Mouse (Mus musculus) embryonic facial prominence, embryonic 12.5 days (tissue): ENCODE measurements around the gene Tmem115. TPM values are rescaled to one million over a fixed set of nuclear protein-coding genes. Genes with fewer than 3 reads are reported as not detected.

ENCODE experiments used
- ATAC-seq: fragments of 200-750 bp; cut with Nextera tagmentation; 2 replicates; pipeline ENCODE4 v1.8.0; 2017; ENCODE audit not compliant: insufficient number of reproducible peaks, insufficient read depth, low FRiP score, low TSS enrichment
- H3K27ac ChIP-seq: fragments of 300-500 bp; sonication (generic); 2 replicates; pipeline ENCODE4 v1.5.1; 2016; ENCODE audit warnings: mild to moderate bottlenecking
- H3K27me3 ChIP-seq: fragments of 300-500 bp; sonication (generic); 2 replicates; pipeline ENCODE4 v1.6.1; 2016; ENCODE audit warnings: mild to moderate bottlenecking, moderate library complexity
- H3K36me3 ChIP-seq: fragments of 300-500 bp; sonication (generic); 2 replicates; pipeline ENCODE4 v1.6.1; 2016; ENCODE audit warnings: mild to moderate bottlenecking
- H3K4me1 ChIP-seq: fragments of 300-500 bp; sonication (generic); 2 replicates; pipeline ENCODE4 v1.6.1; 2016
- H3K4me2 ChIP-seq: fragments of 300-500 bp; sonication (generic); replicated peaks from 2 replicates; pipeline ENCODE4 v1.6.1; 2016; ENCODE audit warnings: mild to moderate bottlenecking, moderate library complexity
- H3K4me3 ChIP-seq: fragments of 300-500 bp; sonication (generic); 2 replicates; pipeline ENCODE4 v1.5.1; 2016; ENCODE audit warnings: mild to moderate bottlenecking
- H3K9ac ChIP-seq: fragments of 300-500 bp; sonication (generic); 2 replicates; pipeline ENCODE4 v1.6.1; 2016; ENCODE audit warnings: mild to moderate bottlenecking, moderate library complexity
- H3K9me3 ChIP-seq: fragments of 300-500 bp; sonication (generic); 2 replicates; pipeline ENCODE4 v1.6.1; 2016; ENCODE audit warnings: mild to moderate bottlenecking, moderate library complexity
- WGBS: fragments of 180-500 bp; shearing (Covaris S2); methylation state at CpG from one replicate; pipeline ENCODE4 v1.1.7; 2016; 5-methylcytosine and 5-hydroxymethylcytosine counted together
- polyA plus RNA-seq: library from polyadenylated mRNA; unstranded; fragments of >200 nt; fragmentation: Nextera tagmentation; extraction: Ambion mirVana; gene quantifications from 2 replicates; pipeline ENCODE4 v1.2.1, GENCODE M21; 2016

The Tmem115 gene
- polyA plus RNA-seq, 1 experiment from 2014 or later, result 50.1 TPM

DNA sequence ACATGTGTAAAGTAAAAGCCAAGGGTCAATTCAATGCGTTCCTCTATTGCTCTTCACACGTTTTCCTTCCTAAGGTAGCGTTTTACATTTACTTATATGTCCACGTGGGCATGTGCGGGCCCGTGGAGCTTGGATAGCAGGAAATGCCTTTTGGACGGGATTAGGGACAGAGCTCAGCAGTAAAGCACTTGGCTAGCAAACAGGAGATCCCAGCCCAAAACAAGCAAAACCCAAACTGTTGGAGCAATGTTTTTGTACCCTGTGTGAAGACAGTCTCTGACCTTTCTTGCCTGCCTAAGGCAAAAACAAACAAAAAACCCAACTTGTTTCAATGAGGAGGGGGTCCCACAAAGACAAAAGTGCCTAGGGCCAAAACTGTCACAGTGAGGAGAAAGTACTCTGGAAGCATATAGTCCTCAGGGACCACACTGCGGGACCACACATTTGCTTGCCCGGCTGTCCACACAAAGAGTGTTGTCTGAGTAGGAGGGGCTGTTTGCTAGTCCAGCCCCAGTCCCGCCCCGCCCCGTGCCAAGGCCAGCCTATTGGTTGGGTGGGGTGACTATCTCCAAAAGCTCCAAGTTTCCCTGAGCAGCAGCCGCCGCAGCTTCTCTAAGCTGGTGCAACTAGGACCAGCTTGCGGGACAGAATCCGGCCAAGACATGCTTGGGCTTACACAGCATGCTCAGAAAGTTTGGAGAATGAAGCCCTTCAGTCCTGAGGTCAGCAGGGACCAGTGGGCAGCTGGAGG, 42.8 kb downstream of the Tmem115 start, which contains the start of gene Hyal1:
Gene Hyal1, plus strand, starts transcription at position 571 of the 751 bp plus-strand sequence.
- Histone ChIP-seq H3K27ac (peak within 1 kb of the TSS; percentile 75), H3K27me3 (no peaks in the 10 kb centered on the region), H3K9me3 (no peaks in the 10 kb centered on the region), H3K4me1 (peaks cover 36% of the 10 kb centered on the region), H3K9ac (peak within 1 kb of the TSS; percentile 57), H3K36me3 (peaks cover 30% of the 10 kb centered on the region), H3K4me2 (peak within 1 kb of the TSS; percentile 57), H3K4me3 (peak within 1 kb of the TSS; percentile 38)
- WGBS, result 18% methylated on average over 16 of the region's 16 CpGs
- peak; percentile 47 for ATAC-seq

GRCm38 (mm10) chr9:107577871-107578270, 44.1 kb downstream of the Tmem115 start:
- Histone ChIP-seq H3K9ac (no peak overlapping the region), H3K9me3 (no peaks in the 10 kb centered on the region), H3K36me3 (peaks cover 21% of the 10 kb centered on the region), H3K4me1 (peaks cover 41% of the 10 kb centered on the region), H3K27ac (no peak overlapping the region), H3K4me2 (peak overlapping the region; percentile 57; the same call in 1 of the 2 replicates), H3K27me3 (no peaks in the 10 kb centered on the region), H3K4me3 (no peak overlapping the region)
- whole genome bisulfite sequencing, result 93% methylated on average over 10 of the region's 10 CpGs
- no peak for ATAC-seq

DNA sequence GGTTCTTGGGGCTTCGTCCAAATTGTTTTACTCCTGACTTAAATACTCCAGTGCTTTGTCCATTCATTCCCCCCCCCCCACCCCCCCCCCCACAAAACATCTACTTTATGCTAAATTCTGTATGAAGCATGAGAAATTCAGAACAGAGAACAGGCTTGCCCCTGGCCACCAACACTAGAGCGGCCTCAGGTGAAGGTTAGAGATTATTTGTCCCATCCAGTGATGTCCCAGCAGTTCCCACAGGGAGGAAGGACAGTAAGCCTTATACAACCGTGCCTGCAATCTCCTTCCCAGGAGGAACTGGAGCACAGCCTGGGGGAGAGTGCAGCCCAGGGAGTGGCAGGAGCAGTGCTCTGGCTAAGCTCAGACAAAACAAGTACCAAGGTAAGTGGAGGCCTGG, 44.8 kb downstream of the Tmem115 start, which contains the start of gene Naa80:
Gene Naa80, plus strand, starts transcription at position 301 of the 400 bp plus-strand sequence.
- H3K36me3 ChIP-seq, result peaks cover 21% of the 10 kb centered on the region
- 0 out of 2 replicates have a peak within 1 kb of the TSS, but pooled peaks have one; percentile 5 for H3K9ac ChIP-seq
- H3K4me3 ChIP-seq, result no peak within 1 kb of the TSS
- no peak for ATAC-seq
- H3K4me1 ChIP-seq, result peaks cover 41% of the 10 kb centered on the region
- peak within 1 kb of the TSS; percentile 90 for H3K27ac ChIP-seq
- peak within 1 kb of the TSS; percentile 84 for H3K4me2 ChIP-seq
- no peaks in the 10 kb centered on the region for H3K27me3 ChIP-seq
- 76% methylated on average over 3 of the region's 3 CpGs for WGBS
- no peaks in the 10 kb centered on the region for H3K9me3 ChIP-seq

GRCm38 (mm10) chr9:107579023-107579900, 45.5 kb downstream of the Tmem115 start:
- Histone ChIP-seq H3K9me3 (no peaks in the 10 kb centered on the region), H3K4me3 (no peak overlapping the region), H3K27me3 (no peaks in the 10 kb centered on the region), H3K9ac (0 out of 2 replicates have a peak overlapping the region, but pooled peaks have one; percentile 5), H3K4me1 (peaks cover 41% of the 10 kb centered on the region), H3K36me3 (peaks cover 19% of the 10 kb centered on the region), H3K4me2 (peak overlapping the region; percentile 84), H3K27ac (peak overlapping the region; percentile 90)
- no peak for ATAC-seq
- 94% methylated on average over 14 of the region's 14 CpGs for WGBS

- H3K9ac ChIP-seq, result peak within 1 kb of the TSS; percentile 63
- peak; percentile 53 for ATAC-seq
Observed at GRCm38 (mm10) chr9:107580501-107581317, 47.0 kb downstream of the Tmem115 start, which contains the start of gene Hyal3. Hyal3 (plus strand) TSS chr9:107580818.

DNA sequence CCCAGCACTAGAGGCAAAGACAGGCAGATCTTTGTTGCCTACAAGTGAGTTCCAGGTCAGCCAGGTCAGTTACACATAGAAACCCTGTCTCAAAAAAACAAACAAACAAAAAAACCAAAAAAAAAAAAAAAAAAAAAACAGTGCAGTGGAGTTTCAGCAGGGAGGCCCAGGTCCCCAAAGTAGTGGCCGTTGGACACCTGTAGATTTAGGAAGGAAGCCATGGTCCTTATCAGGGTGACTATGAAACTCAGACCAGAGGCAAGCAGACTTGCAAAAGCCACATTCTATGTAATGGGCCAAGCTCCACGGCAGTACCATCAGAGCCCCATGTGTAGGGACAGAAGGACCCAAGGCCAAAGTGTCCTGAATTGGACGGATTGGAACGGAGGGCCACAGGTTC, 47.8 kb downstream of the Tmem115 start:
- H3K9ac ChIP-seq, result peak overlapping the region; percentile 63
- ATAC-seq, result no peak
- 71% methylated on average over 4 of the region's 4 CpGs for WGBS
- peaks cover 34% of the 10 kb centered on the region for H3K4me1 ChIP-seq
- peaks cover 13% of the 10 kb centered on the region for H3K36me3 ChIP-seq
- peak overlapping the region; percentile 84 for H3K4me2 ChIP-seq
- peak overlapping the region; percentile 90 for H3K27ac ChIP-seq
- H3K9me3 ChIP-seq, result no peaks in the 10 kb centered on the region
- no peaks in the 10 kb centered on the region for H3K27me3 ChIP-seq
- peak overlapping the region; percentile 58 for H3K4me3 ChIP-seq

More at GRCm38 (mm10) chr9:107580501-107581317, 47.0 kb downstream of the Tmem115 start, which contains the start of gene Hyal3:
- 1% methylated on average over 32 of the region's 32 CpGs for WGBS
- Histone ChIP-seq H3K4me3 (peak within 1 kb of the TSS; percentile 58), H3K9me3 (no peaks in the 10 kb centered on the region), H3K4me1 (peaks cover 41% of the 10 kb centered on the region), H3K27ac (peak within 1 kb of the TSS; percentile 90), H3K27me3 (no peaks in the 10 kb centered on the region), H3K36me3 (peaks cover 13% of the 10 kb centered on the region), H3K4me2 (peak within 1 kb of the TSS; percentile 84)

- Histone ChIP-seq H3K4me1 (peaks cover 26% of the 10 kb centered on the region), H3K27me3 (no peaks in the 10 kb centered on the region), H3K9me3 (no peaks in the 10 kb centered on the region), H3K4me2 (no peak overlapping the region), H3K4me3 (no peak overlapping the region), H3K36me3 (peaks cover 13% of the 10 kb centered on the region), H3K27ac (no peak overlapping the region), H3K9ac (no peak overlapping the region)
- no peak for ATAC-seq
- WGBS, result 90% methylated on average over 7 of the region's 7 CpGs
Observed at GRCm38 (mm10) chr9:107582509-107583062, 48.8 kb downstream of the Tmem115 start.

- Histone ChIP-seq H3K27me3 (no peaks in the 10 kb centered on the region), H3K9ac (no peak overlapping the region), H3K27ac (no peak overlapping the region), H3K4me1 (peaks cover 25% of the 10 kb centered on the region), H3K4me3 (no peak overlapping the region), H3K36me3 (peaks cover 13% of the 10 kb centered on the region), H3K4me2 (no peak overlapping the region), H3K9me3 (no peaks in the 10 kb centered on the region)
- no peak for ATAC-seq
- 91% methylated on average over 14 of the region's 14 CpGs for WGBS
Observed at GRCm38 (mm10) chr9:107583174-107583573, 49.4 kb downstream of the Tmem115 start.

DNA sequence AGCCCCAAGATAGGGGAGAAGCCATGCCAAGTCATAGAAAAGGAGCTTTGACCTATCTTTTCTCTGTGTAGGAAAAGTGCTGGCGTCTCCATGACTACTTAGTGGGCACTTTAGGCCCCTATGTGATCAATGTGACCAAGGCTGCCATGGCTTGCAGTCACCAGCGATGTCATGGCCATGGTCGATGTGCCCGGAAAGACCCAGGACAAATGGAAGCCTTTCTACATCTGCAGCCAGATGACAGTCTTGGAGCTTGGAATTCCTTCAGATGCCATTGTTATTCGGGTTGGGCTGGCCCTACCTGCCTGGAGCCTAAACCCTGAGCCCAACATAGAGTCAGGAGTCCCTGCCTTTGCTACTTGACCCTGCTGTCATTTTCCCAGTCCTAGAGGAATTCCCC, 52.8 kb downstream of the Tmem115 start:
- Histone ChIP-seq H3K9me3 (no peaks in the 10 kb centered on the region), H3K4me3 (no peak overlapping the region), H3K9ac (no peak overlapping the region), H3K27ac (no peak overlapping the region), H3K36me3 (peaks cover 36% of the 10 kb centered on the region), H3K27me3 (no peaks in the 10 kb centered on the region), H3K4me1 (peaks cover 19% of the 10 kb centered on the region), H3K4me2 (no peak overlapping the region)
- WGBS, result 88% methylated on average over 5 of the region's 5 CpGs
- no peak for ATAC-seq

GRCm38 (mm10) chr9:107586974-107587832, 53.5 kb downstream of the Tmem115 start, which contains the start of gene Ifrd2:
Ifrd2 (plus strand) TSS chr9:107587642.
- WGBS, result 14% methylated on average over 46 of the region's 46 CpGs
- Histone ChIP-seq H3K36me3 (peaks cover 43% of the 10 kb centered on the region), H3K27me3 (no peaks in the 10 kb centered on the region), H3K4me2 (peak within 1 kb of the TSS; percentile 73), H3K4me3 (peak within 1 kb of the TSS; percentile 85), H3K4me1 (peaks cover 14% of the 10 kb centered on the region), H3K9ac (peak within 1 kb of the TSS; percentile 57), H3K9me3 (no peaks in the 10 kb centered on the region), H3K27ac (peak within 1 kb of the TSS; percentile 46; the same call in 1 of the 2 replicates)
- peak; percentile 96 for ATAC-seq
